In genomic region chr4:43927826-43928225, GRCm38 (mm10) we compare ENCODE assay signal across 9 mouse cellular contexts. TPM values are rescaled to one million over a fixed set of nuclear protein-coding genes. Genes with fewer than 3 reads are reported as not detected.
DNase-seq lines count a peak whose midpoint lies in the region; ATAC-seq and TF ChIP-seq lines count a peak whose summit lies in the region.
"Had no signal": no experiment of that assay in that cellular context is flagged by ENCODE, and none has a peak within 500 bp of the region (broad histone marks: within the 10 kb centered on the region; RNA-seq: fewer than 3 reads in every experiment).

No protein-coding gene starts in this region.

- no peaks in the 10 kb centered on the region for H3K79me2 ChIP-seq in MEL (ENCODE audit: control insufficient read depth, insufficient read depth, low read length, poor library complexity)

- H3K4me3 ChIP-seq in MEL (ENCODE audit: control insufficient read depth in 1 of 2, insufficient read depth in 1 of 2, low read depth in 2 of 2, low read length in 2 of 2), result no peak overlapping the region
- no peak overlapping the region for H3K4me3 ChIP-seq in forebrain, embryonic 16.5 days (replicated peaks; ENCODE audit: low read length)

- H3K4me2 ChIP-seq in forebrain, embryonic 16.5 days (ENCODE audit: low read length), result no peak overlapping the region

- H3K36me3 ChIP-seq in MEL (ENCODE audit: control insufficient read depth in 1 of 2, insufficient read depth in 2 of 2, low read length in 2 of 2), result peaks cover 0 to 7% of the 10 kb centered on the region in 2 experiments; a peak in 1 of 4 replicates
- H3K36me3 ChIP-seq in forebrain, embryonic 16.5 days (ENCODE audit: control insufficient read depth, insufficient read depth), result peaks cover 5% of the 10 kb centered on the region; the same call in 1 of the 2 replicates

- TF ChIP-seq CTCF in MEL (IDR thresholded peaks at IDR 0.05 in 2 of 3, conservative IDR thresholded peaks at IDR 0.05 in 1 of 3; ENCODE audit: control insufficient read depth in 1 of 3, insufficient read depth in 1 of 3, low read depth in 2 of 3, low read length in 3 of 3, poor library complexity in 1 of 3, severe bottlenecking in 1 of 3), result peak; percentile 54 to 78 (median 66)

- no peak for ATAC-seq in forebrain, embryonic 16.5 days

- H3K9ac ChIP-seq in MEL (ENCODE audit: control insufficient read depth, low read depth, low read length, poor library complexity, severe bottlenecking), result no peak overlapping the region
- H3K9ac ChIP-seq in forebrain, embryonic 16.5 days (replicated peaks; ENCODE audit: low read depth, low read length), result no peak overlapping the region

- no peak overlapping the region for H3K27ac ChIP-seq in MEL (ENCODE audit: control insufficient read depth, low read depth, low read length)
- no peak overlapping the region for H3K27ac ChIP-seq in forebrain, embryonic 16.5 days (ENCODE audit: low read length)

- no peak for TF ChIP-seq EP300 in MEL (IDR thresholded peaks at IDR 0.05; ENCODE audit: low read depth in 1 of 2, low read length in 2 of 2)

- TF ChIP-seq POLR2A in MEL (IDR thresholded peaks at IDR 0.05; ENCODE audit: control insufficient read depth in 1 of 2, insufficient read depth in 1 of 2, low read depth in 1 of 2, low read length in 2 of 2, poor library complexity in 1 of 2), result no peak

- no peaks in the 10 kb centered on the region for H3K9me3 ChIP-seq in MEL (replicated peaks; ENCODE audit: insufficient read depth, low read length)
- H3K9me3 ChIP-seq in forebrain, embryonic 16.5 days (ENCODE audit: control insufficient read depth, low read length), result no peaks in the 10 kb centered on the region

- peak; percentile 64 for TF ChIP-seq RAD21 in MEL (IDR thresholded peaks at IDR 0.05; ENCODE audit: low read depth, low read length)

- intact Hi-C loops in left cerebral cortex, postnatal 4 days (cut with DNase I), result loop anchor here (5.0 kb wide), 1 partner anchor 54 kb away; the partner anchor contains the start of gene Ccin
- intact Hi-C loops in gastrocnemius, postnatal 36 days (cut with DNase I), result loop anchor here (2.0 kb wide), 1 partner anchor 55 kb away; the partner anchor contains the start of gene Ccin

- 90% methylated on average over 3 of the region's 3 CpGs for WGBS in forebrain, embryonic 16.5 days

- H3K4me1 ChIP-seq in MEL (ENCODE audit: control insufficient read depth in 1 of 2, insufficient read depth in 2 of 2, low read length in 2 of 2), result peaks cover 0 to 11% of the 10 kb centered on the region in 2 experiments; a peak in 2 of 4 replicates
- no peaks in the 10 kb centered on the region for H3K4me1 ChIP-seq in forebrain, embryonic 16.5 days (replicated peaks; ENCODE audit: control insufficient read depth, insufficient read depth, low read length)

- peak; percentile 34 for DNase-seq in left cerebral cortex, postnatal 4 days
- no peak for DNase-seq in left cerebral cortex, adult 11 months (ENCODE audit: low spot score)
- peak; percentile 66 for DNase-seq in MEL (ENCODE audit: low read depth, low spot score)
- DNase-seq in embryo, embryonic 11 days, result peak; percentile 18
- DNase-seq in spleen, adult 12 weeks (ENCODE audit: low spot score), result peak; percentile 22
- no peak for DNase-seq in gastrocnemius, postnatal 36 days

- H3K27me3 ChIP-seq in MEL (ENCODE audit: control insufficient read depth in 1 of 2, insufficient read depth in 2 of 2, low read length in 2 of 2), result no peaks in the 10 kb centered on the region
- no peaks in the 10 kb centered on the region for H3K27me3 ChIP-seq in forebrain, embryonic 16.5 days (replicated peaks; ENCODE audit: control insufficient read depth, insufficient read depth, low read length)

TF ChIP-seq in MEL, 35 proteins besides CTCF, POLR2A, EP300 and RAD21:
- TF ChIP-seq ZC3H11A (IDR thresholded peaks at IDR 0.05; ENCODE audit: low read depth, low read length), result peak; percentile 72
- TF ChIP-seq GATA1 (IDR thresholded peaks at IDR 0.05; ENCODE audit: low read depth, low read length), result no peak
- TF ChIP-seq SMC3 (IDR thresholded peaks at IDR 0.05; ENCODE audit: low read depth, low read length), result peak; percentile 90

RNA-seq across cellular contexts. Expression of gene Glipr2, which starts 29.4 kb away (rescaled TPM):
- total RNA-seq in left cerebral cortex, postnatal 4 days (2021), result 10 to 100 TPM; 11.1 to 14.9 TPM
- 22.8 and 30.6 TPM in 2 replicates for total RNA-seq in MEL (2012; rRNA removed)
- polyA plus RNA-seq in MEL (2012; ENCODE audit: insufficient read depth in 1 of 2, insufficient read length in 2 of 2, low read depth in 1 of 2, low replicate concordance in 2 of 2, missing spikeins in 1 of 2), result 10 to 100 TPM in 1 of 2 experiments, not detected in 1; 25.0 TPM
- total RNA-seq in gastrocnemius, postnatal 36 days (2021), result 1 to 10 TPM; 2.4 to 3.0 TPM
- 27.2 and 28.8 TPM in 2 replicates for polyA plus RNA-seq in forebrain, embryonic 16.5 days (2015; fragmentation: Nextera tagmentation; extraction: Ambion mirVana)

RNA-seq across cellular contexts. Expression of gene Reck, which starts 52.5 kb away (rescaled TPM):
- total RNA-seq in left cerebral cortex, postnatal 4 days (2021), result 1 to 10 TPM; 6.8 to 7.6 TPM
- total RNA-seq in MEL (2012; rRNA removed), result 0.12 and 0.13 TPM in 2 replicates
- polyA plus RNA-seq in MEL (2012; ENCODE audit: insufficient read depth in 1 of 2, insufficient read length in 2 of 2, low read depth in 1 of 2, low replicate concordance in 2 of 2, missing spikeins in 1 of 2), result under 1 TPM in 1 of 2 experiments, not detected in 1; 0.60 TPM
- 1 to 10 TPM; 2.2 to 2.5 TPM for total RNA-seq in gastrocnemius, postnatal 36 days (2021)
- polyA plus RNA-seq in forebrain, embryonic 16.5 days (2015; fragmentation: Nextera tagmentation; extraction: Ambion mirVana), result 4.8 and 5.1 TPM in 2 replicates

RNA-seq across cellular contexts. Expression of gene Ccin, which starts 55.5 kb away (rescaled TPM):
- total RNA-seq in left cerebral cortex, postnatal 4 days (2021), result under 1 TPM in 1 of 2 experiments, not detected in 1; 0.26 TPM
- not detected in 2 replicates for total RNA-seq in MEL (2012; rRNA removed)
- polyA plus RNA-seq in MEL (2012; ENCODE audit: insufficient read depth in 1 of 2, insufficient read length in 2 of 2, low read depth in 1 of 2, low replicate concordance in 2 of 2, missing spikeins in 1 of 2), result under 1 TPM in 1 of 2 experiments, not detected in 1; 0.04 TPM
- not detected for total RNA-seq in gastrocnemius, postnatal 36 days (2021)
- polyA plus RNA-seq in forebrain, embryonic 16.5 days (2015; fragmentation: Nextera tagmentation; extraction: Ambion mirVana), result not detected in 2 replicates
- polyA plus RNA-seq: liver, embryonic 16.5 days; stomach, embryonic 14.5 days had no signal

Comparison
In these comparisons a context has a peak if more than half of its experiments do, and no peak if none do; other contexts are left out.
1. DNase-seq: peak in left cerebral cortex, postnatal 4 days (single experiment), MEL (single experiment), embryo, embryonic 11 days (single experiment) and spleen, adult 12 weeks (single experiment); none in left cerebral cortex, adult 11 months (single experiment) and gastrocnemius, postnatal 36 days (0 of 2).